Mouse (Mus musculus): ENCODE measurements around the gene Cox4i1. TPM values are rescaled to one million over a fixed set of nuclear protein-coding genes. Genes with fewer than 3 reads are reported as not detected.

Gene Cox4i1
- polyA plus RNA-seq, 1 experiment from 2014 or later = 1,069 TPM

- no peaks in the 10 kb centered on the region for H3K4me1 ChIP-seq
- H3K27ac ChIP-seq = no peak overlapping the region
- WGBS = 77% methylated on average over 8 of the region's 8 CpGs
- H3K4me3 ChIP-seq = no peak overlapping the region
- no peaks in the 10 kb centered on the region for H3K36me3 ChIP-seq (ENCODE audit: poor library complexity, severe bottlenecking)
- no peak for ATAC-seq
- H3K27me3 ChIP-seq = peaks cover 3% of the 10 kb centered on the region; the same call in 1 of the 2 replicates
- H3K9me3 ChIP-seq (replicated peaks) = no peaks in the 10 kb centered on the region
- H3K4me2 ChIP-seq = no peak overlapping the region
- no peak overlapping the region for H3K9ac ChIP-seq
These were observed 17.6 kb downstream of the Cox4i1 start for GRCm38 (mm10) chr8:120685591-120685990.

DNA sequence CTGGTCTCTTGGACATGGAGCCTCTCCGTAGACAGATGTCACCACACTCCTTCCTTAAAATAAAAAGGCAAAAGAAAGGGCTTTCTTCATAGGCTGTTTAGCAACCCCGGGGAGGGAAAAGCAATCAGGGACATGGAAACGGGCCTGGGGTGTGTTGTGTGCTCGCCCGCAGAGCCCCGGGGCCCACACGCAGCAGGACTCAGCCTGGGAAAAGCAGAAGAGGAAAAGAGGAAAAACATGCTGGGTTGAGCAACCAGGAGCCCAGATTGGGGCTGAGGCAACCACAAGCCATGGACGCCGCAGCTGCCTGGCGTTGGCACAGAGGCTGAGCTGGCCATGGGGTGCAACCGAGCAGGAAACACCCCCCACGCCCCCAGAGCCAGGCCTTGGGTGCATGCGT, 18.0 kb downstream of the Cox4i1 start:
- Histone ChIP-seq H3K4me2 (no peak overlapping the region), H3K4me1 (no peaks in the 10 kb centered on the region), H3K36me3 (ENCODE audit: poor library complexity, severe bottlenecking) (no peaks in the 10 kb centered on the region), H3K4me3 (no peak overlapping the region), H3K27me3 (peaks cover 3% of the 10 kb centered on the region; the same call in 1 of the 2 replicates), H3K9ac (no peak overlapping the region), H3K27ac (no peak overlapping the region), H3K9me3 (replicated peaks) (no peaks in the 10 kb centered on the region)
- ATAC-seq = no peak
- WGBS = 80% methylated on average over 13 of the region's 13 CpGs

DNA sequence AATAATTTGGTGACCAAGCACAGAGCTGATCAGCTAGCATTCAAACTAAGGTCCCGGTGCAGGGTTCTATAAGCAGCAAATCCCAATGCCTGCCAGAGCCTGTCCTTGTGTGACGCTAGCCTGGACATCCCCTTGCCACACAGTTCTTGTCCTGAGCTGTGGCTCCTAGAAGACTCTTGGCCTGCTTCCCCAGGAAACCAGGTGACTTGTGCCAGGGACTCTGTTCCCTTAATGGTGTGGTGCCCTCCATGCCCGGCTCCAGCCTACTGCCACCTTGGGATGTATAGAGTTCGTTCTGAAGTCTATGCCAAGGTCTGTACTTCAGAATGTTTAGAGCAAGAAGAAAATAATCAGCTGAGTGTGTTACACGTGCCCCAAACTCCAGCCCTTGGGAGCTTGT, 18.6 kb downstream of the Cox4i1 start:
- Histone ChIP-seq H3K9ac (no peak overlapping the region), H3K4me2 (no peak overlapping the region), H3K36me3 (ENCODE audit: poor library complexity, severe bottlenecking) (no peaks in the 10 kb centered on the region), H3K27me3 (peaks cover 3% of the 10 kb centered on the region; the same call in 1 of the 2 replicates), H3K27ac (no peak overlapping the region), H3K4me1 (no peaks in the 10 kb centered on the region), H3K4me3 (no peak overlapping the region), H3K9me3 (replicated peaks) (no peaks in the 10 kb centered on the region)
- no peak for ATAC-seq
- WGBS = 85% methylated on average over 5 of the region's 5 CpGs

DNA sequence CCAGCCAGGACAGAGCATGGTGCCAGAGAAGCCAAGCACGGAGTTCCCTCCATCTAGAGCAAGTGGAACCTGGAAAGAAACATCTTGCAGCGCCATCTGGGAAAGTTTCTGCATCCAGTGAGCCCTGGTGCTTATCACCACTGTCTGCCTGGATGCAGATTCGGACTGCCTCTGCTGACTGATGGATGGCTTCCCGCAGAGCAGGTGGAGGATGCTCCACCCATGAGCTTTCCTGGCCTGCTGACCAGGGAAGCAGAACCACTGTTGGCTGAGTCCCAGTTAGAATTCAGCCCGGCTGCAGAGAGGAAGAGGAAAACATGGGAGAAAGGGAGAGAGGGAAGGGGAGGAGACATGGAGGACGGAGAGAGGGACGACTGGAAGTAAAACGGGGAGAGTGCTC, 19.8 kb downstream of the Cox4i1 start:
- H3K4me1 ChIP-seq = no peaks in the 10 kb centered on the region
- no peak overlapping the region for H3K4me3 ChIP-seq
- no peak overlapping the region for H3K9ac ChIP-seq
- H3K27ac ChIP-seq = no peak overlapping the region
- H3K36me3 ChIP-seq (ENCODE audit: poor library complexity, severe bottlenecking) = no peaks in the 10 kb centered on the region
- H3K4me2 ChIP-seq = no peak overlapping the region
- WGBS = 80% methylated on average over 8 of the region's 8 CpGs
- no peak for ATAC-seq
- peaks cover 3% of the 10 kb centered on the region; the same call in 1 of the 2 replicates for H3K27me3 ChIP-seq
- H3K9me3 ChIP-seq (replicated peaks) = no peaks in the 10 kb centered on the region

DNA sequence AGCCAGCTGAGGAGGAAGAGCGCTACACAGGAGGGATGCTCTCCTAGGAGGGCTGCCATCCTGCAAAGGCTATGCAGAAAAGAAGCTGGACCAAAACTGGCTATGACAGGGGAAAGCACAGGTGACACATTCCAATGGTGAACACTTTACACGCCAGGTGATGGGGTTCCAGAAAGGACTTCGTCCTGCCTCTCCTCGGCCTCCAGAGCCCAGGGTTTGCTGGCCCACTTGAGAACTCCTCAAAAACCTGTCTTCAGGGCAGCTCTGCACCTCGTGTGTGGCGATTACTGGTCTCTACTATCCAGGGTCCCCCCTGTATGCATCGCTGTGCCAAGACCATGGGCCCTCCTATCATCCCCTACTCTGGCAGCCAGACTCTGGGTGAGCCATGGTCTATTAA, 20.5 kb downstream of the Cox4i1 start:
- no peaks in the 10 kb centered on the region for H3K36me3 ChIP-seq (ENCODE audit: poor library complexity, severe bottlenecking)
- no peaks in the 10 kb centered on the region for H3K9me3 ChIP-seq (replicated peaks)
- peaks cover 3% of the 10 kb centered on the region; the same call in 1 of the 2 replicates for H3K27me3 ChIP-seq
- ATAC-seq = no peak
- no peaks in the 10 kb centered on the region for H3K4me1 ChIP-seq
- no peak overlapping the region for H3K4me3 ChIP-seq
- no peak overlapping the region for H3K9ac ChIP-seq
- WGBS = 91% methylated on average over 7 of the region's 7 CpGs
- no peak overlapping the region for H3K4me2 ChIP-seq
- no peak overlapping the region for H3K27ac ChIP-seq

GRCm38 (mm10) chr8:120692934-120693333, 24.9 kb downstream of the Cox4i1 start:
- 80% methylated on average over 4 of the region's 4 CpGs for WGBS

DNA sequence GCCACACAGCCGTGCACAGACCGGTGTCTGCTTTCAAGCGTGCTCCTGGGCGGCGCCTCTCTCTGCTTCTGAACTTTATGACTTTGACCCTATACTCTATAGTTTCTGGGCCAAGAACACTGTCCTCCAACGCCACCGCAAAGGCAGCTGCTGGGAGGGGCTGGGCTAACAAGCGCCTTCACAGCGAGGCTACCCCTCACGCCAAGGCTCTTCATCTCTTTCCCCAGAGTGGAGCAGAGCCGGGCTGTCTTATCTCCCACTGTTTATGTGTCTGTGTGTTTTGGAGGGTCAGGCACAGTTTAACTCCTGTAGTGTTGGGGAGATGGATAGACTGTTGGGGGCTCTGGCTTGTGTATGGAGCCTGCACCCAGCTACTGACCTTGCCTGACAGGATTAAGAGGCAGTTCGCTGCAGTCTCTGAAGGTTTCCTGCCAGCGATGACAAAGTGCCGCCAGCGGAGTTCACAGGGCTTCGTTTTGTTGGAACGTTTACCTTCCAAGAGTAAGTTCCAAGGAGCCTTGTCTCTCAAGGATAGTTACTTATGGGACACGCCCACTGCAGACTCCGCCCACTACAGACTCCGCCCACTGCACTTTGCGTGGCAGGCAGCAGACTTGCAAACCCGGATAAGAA, 26.0 kb downstream of the Cox4i1 start:
- H3K9me3 ChIP-seq (replicated peaks) = no peaks in the 10 kb centered on the region
- WGBS = 57% methylated on average over 22 of the region's 22 CpGs
- ATAC-seq = no peak
- H3K4me1 ChIP-seq = peaks cover 4% of the 10 kb centered on the region; the same call in 1 of the 2 replicates
- H3K4me2 ChIP-seq = no peak overlapping the region
- H3K9ac ChIP-seq = no peak overlapping the region
- no peak overlapping the region for H3K4me3 ChIP-seq
- H3K36me3 ChIP-seq (ENCODE audit: poor library complexity, severe bottlenecking) = no peaks in the 10 kb centered on the region
- H3K27me3 ChIP-seq = no peaks in the 10 kb centered on the region; the same call in 1 of the 2 replicates
- H3K27ac ChIP-seq = no peak overlapping the region

More at GRCm38 (mm10) chr8:120692934-120693333, 24.9 kb downstream of the Cox4i1 start:
- Histone ChIP-seq H3K4me3 (no peak overlapping the region), H3K27me3 (no peaks in the 10 kb centered on the region; the same call in 1 of the 2 replicates), H3K4me2 (no peak overlapping the region), H3K27ac (no peak overlapping the region), H3K9me3 (replicated peaks) (no peaks in the 10 kb centered on the region), H3K36me3 (ENCODE audit: poor library complexity, severe bottlenecking) (no peaks in the 10 kb centered on the region), H3K4me1 (peaks cover 4% of the 10 kb centered on the region; the same call in 1 of the 2 replicates), H3K9ac (no peak overlapping the region)
- ATAC-seq = no peak

GRCm38 (mm10) chr8:120696401-120697153, 28.6 kb downstream of the Cox4i1 start:
- no peak overlapping the region for H3K4me2 ChIP-seq
- 73% methylated on average over 13 of the region's 13 CpGs for WGBS
- peaks cover 4% of the 10 kb centered on the region; the same call in 1 of the 2 replicates for H3K4me1 ChIP-seq
- H3K9me3 ChIP-seq (replicated peaks) = no peaks in the 10 kb centered on the region
- no peak overlapping the region for H3K27ac ChIP-seq
- H3K27me3 ChIP-seq = no peaks in the 10 kb centered on the region
- no peak overlapping the region for H3K4me3 ChIP-seq
- ATAC-seq = no peak
- no peak overlapping the region for H3K9ac ChIP-seq
- no peaks in the 10 kb centered on the region for H3K36me3 ChIP-seq (ENCODE audit: poor library complexity, severe bottlenecking)

DNA sequence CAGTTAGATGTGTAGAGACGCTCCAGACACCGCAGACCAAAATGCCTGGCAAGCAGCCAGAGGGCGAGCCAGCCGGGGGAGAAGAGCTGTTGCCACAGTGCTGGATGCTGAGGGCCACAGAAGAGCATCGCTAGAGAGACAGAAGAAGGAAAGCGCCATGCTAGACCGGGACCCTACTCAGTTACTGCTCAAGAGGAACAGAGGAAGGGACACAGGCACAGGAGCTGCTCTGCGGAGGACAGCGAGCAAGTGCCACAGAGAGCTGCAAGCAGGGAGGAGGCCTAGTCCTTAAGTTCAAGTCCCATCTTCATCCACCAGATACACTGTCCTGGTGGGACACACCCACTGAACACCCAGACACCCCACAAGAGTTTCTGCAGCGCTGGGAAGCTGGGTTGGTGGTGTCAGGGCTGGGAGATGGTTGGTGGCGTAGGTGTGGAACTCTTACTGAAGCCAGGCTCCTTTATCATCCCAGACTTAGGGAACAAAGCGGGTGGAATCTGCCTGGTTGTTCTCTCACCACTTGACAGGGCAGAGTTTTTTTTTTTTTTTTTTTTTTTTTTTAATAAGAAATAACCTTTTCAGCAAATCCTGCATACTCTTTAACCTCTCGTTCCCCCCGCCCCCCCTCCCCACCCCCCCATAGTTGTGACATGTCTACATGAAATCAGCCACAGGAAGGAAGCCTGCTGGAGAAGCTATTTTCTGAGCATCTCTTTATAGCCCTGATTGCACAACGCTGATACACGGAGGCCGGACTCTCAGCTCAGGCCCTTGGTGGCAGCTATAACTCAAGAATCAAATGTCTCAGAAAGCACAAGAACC, 29.3 kb downstream of the Cox4i1 start:
- Histone ChIP-seq H3K4me3 (no peak overlapping the region), H3K4me1 (peaks cover 4% of the 10 kb centered on the region; the same call in 1 of the 2 replicates), H3K27me3 (no peaks in the 10 kb centered on the region), H3K9ac (no peak overlapping the region), H3K9me3 (replicated peaks) (no peaks in the 10 kb centered on the region), H3K27ac (no peak overlapping the region), H3K4me2 (no peak overlapping the region), H3K36me3 (ENCODE audit: poor library complexity, severe bottlenecking) (no peaks in the 10 kb centered on the region)
- no peak for ATAC-seq
- WGBS = 81% methylated on average over 17 of the region's 17 CpGs

GRCm38 (mm10) chr8:120697979-120698272, 29.9 kb downstream of the Cox4i1 start:
- H3K4me1 ChIP-seq = peaks cover 4% of the 10 kb centered on the region; the same call in 1 of the 2 replicates
- H3K9ac ChIP-seq = no peak overlapping the region
- no peaks in the 10 kb centered on the region for H3K9me3 ChIP-seq (replicated peaks)
- H3K4me3 ChIP-seq = no peak overlapping the region
- no peaks in the 10 kb centered on the region for H3K36me3 ChIP-seq (ENCODE audit: poor library complexity, severe bottlenecking)
- H3K4me2 ChIP-seq = no peak overlapping the region
- no peak overlapping the region for H3K27ac ChIP-seq
- no peak for ATAC-seq
- H3K27me3 ChIP-seq = no peaks in the 10 kb centered on the region

DNA sequence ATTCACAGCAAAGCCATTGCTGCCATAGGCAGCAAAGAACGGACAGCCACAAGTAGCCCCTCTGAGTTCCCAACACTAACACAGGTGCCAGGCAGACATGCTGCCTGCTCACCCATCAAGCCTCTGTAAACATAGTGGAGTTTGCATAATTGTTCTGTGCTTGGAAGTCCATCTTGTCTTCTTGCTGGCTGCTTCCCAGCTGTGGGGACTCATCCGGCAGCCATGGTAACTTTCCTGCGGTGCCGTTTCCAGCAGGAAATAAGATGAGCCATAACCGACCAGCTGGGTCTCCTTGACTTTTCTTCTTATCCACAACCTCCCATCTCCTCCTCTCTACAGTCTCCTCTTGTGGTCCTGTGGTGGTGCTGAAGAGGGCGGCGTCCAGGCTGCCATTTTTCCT, 30.4 kb downstream of the Cox4i1 start:
- Histone ChIP-seq H3K4me2 (no peak overlapping the region), H3K9ac (no peak overlapping the region), H3K9me3 (replicated peaks) (no peaks in the 10 kb centered on the region), H3K36me3 (ENCODE audit: poor library complexity, severe bottlenecking) (no peaks in the 10 kb centered on the region), H3K4me1 (peaks cover 4% of the 10 kb centered on the region; the same call in 1 of the 2 replicates), H3K27me3 (no peaks in the 10 kb centered on the region), H3K27ac (no peak overlapping the region), H3K4me3 (no peak overlapping the region)
- 90% methylated on average over 7 of the region's 7 CpGs for WGBS
- no peak for ATAC-seq

DNA sequence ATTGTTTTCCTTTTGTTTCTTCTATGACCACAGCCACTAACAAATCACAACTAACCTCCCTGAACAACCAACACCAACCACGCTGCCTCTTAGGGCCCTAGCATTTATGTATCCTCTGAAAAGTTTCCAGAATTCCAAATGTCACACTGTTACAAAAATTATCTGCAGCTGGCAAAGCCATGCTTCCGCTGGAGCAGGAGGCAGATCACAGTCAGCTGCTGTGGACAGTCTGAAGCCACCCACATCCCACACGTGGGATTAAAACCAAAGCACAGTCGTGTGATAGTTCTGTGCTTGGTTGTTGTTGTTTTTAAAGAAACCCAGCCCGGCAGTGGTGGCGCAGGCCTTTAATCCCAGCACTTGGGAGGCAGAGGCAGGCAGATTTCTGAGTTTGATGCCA, 31.1 kb downstream of the Cox4i1 start:
- no peak for ATAC-seq
- no peak overlapping the region for H3K4me2 ChIP-seq
- H3K27me3 ChIP-seq = no peaks in the 10 kb centered on the region
- no peak overlapping the region for H3K27ac ChIP-seq
- H3K4me3 ChIP-seq = no peak overlapping the region
- H3K36me3 ChIP-seq (ENCODE audit: poor library complexity, severe bottlenecking) = no peaks in the 10 kb centered on the region
- 87% methylated on average over 6 of the region's 6 CpGs for WGBS
- no peaks in the 10 kb centered on the region for H3K9me3 ChIP-seq (replicated peaks)
- H3K9ac ChIP-seq = no peak overlapping the region
- peaks cover 4% of the 10 kb centered on the region; the same call in 1 of the 2 replicates for H3K4me1 ChIP-seq

Measured in forebrain, embryonic 13.5 days (tissue).